Mouse (Mus musculus) CH12.LX (cell line): ENCODE results near the gene Mttp. TPM values are rescaled to one million over a fixed set of nuclear protein-coding genes. Genes with fewer than 3 reads are reported as not detected.

Experiments used
- DNase-seq: peaks from one replicate; pipeline ENCODE4 v3.0.0-alpha.2; 2013; ENCODE audit errors: extremely low read depth
- H3K27ac ChIP-seq: 2 replicates; pipeline ENCODE4 v1.5.1; 2012; ENCODE audit warnings: low read depth, mild to moderate bottlenecking, control low read depth, moderate library complexity; ENCODE audit not compliant: insufficient read depth
- H3K27me3 ChIP-seq: replicated peaks from 2 replicates; pipeline ENCODE3; 2012; ENCODE audit warnings: inconsistent platforms
- H3K36me3 ChIP-seq, 2 experiments: replicated peaks in 1 of 2; 2 replicates each; pipeline versions ENCODE3 to v1.6.1; 2012; ENCODE audit warnings: inconsistent platforms in 1 of 2, low read length in 1 of 2, mild to moderate bottlenecking in 1 of 2, mixed read lengths in 1 of 2, moderate library complexity in 1 of 2; ENCODE audit not compliant: control insufficient read depth in 1 of 2, insufficient read depth in 1 of 2
- H3K4me1 ChIP-seq, 2 experiments: 2 replicates each; pipeline ENCODE4 v1.6.1; 2012; ENCODE audit warnings: inconsistent platforms in 1 of 2, moderate library complexity in 1 of 2; ENCODE audit not compliant: insufficient read depth in 2 of 2, control insufficient read depth in 1 of 2
- H3K4me2 ChIP-seq: 2 replicates; pipeline ENCODE4 v1.6.1; 2012; ENCODE audit warnings: low read depth, mild to moderate bottlenecking, control low read depth; ENCODE audit not compliant: poor library complexity, insufficient read depth, severe bottlenecking
- H3K4me3 ChIP-seq, 3 experiments: fragments of 150-350 bp in 1 of 3; sonication (generic) in 1 of 3; replicated peaks in 1 of 3; 2 replicates each; pipeline versions ENCODE3 to v1.5.1; 2011 to 2012; ENCODE audit warnings: low read depth in 2 of 3, low read length in 2 of 3, mild to moderate bottlenecking in 2 of 3, moderate library complexity in 2 of 3, control low read depth in 1 of 3, improper control_type of control experiment in 1 of 3, inconsistent platforms in 1 of 3, mixed read lengths in 1 of 3; ENCODE audit not compliant: poor library complexity in 1 of 3
- H3K79me2 ChIP-seq: replicated peaks from 2 replicates; pipeline ENCODE4 v1.6.1; 2012; ENCODE audit warnings: mild to moderate bottlenecking, moderate library complexity; ENCODE audit not compliant: control insufficient read depth, poor library complexity, insufficient read depth, severe bottlenecking; ENCODE audit errors: extremely low read depth
- H3K9ac ChIP-seq: 2 replicates; pipeline ENCODE4 v1.6.1; 2012; ENCODE audit warnings: low read depth, mild to moderate bottlenecking, control low read depth, moderate library complexity; ENCODE audit not compliant: insufficient read depth
- H3K9me3 ChIP-seq: replicated peaks from 2 replicates; pipeline ENCODE3; 2012; ENCODE audit warnings: low read length, inconsistent platforms, mixed read lengths
- BHLHE40 ChIP-seq: IDR thresholded peaks from 2 replicates; pipeline ENCODE4 v1.6.1; 2011; ENCODE audit warnings: mild to moderate bottlenecking, low read depth, low read length, improper control_type of control experiment
- CHD1 ChIP-seq: IDR thresholded peaks from 2 replicates; pipeline ENCODE4 v1.6.1; 2012; ENCODE audit warnings: low read depth, low read length, improper control_type of control experiment, inconsistent platforms
- CTCF ChIP-seq, 2 experiments: IDR thresholded peaks in 1 of 2; conservative IDR thresholded peaks in 1 of 2; 2 replicates each; pipeline ENCODE4 v1.5.1; 2011 to 2012; ENCODE audit warnings: low read depth in 2 of 2, low read length in 2 of 2, improper control_type of control experiment in 1 of 2, inconsistent platforms in 1 of 2, mild to moderate bottlenecking in 1 of 2, moderate library complexity in 1 of 2
- ELF1 ChIP-seq: IDR thresholded peaks from 2 replicates; pipeline ENCODE4 v1.6.1; 2014; ENCODE audit warnings: low read depth, mild to moderate bottlenecking, inconsistent platforms, low read length, improper control_type of control experiment
- EP300 ChIP-seq: IDR thresholded peaks from 2 replicates; pipeline ENCODE4 v1.6.1; 2011; ENCODE audit warnings: low read length, improper control_type of control experiment
- ETS1 ChIP-seq: conservative IDR thresholded peaks from 2 replicates; pipeline ENCODE4 v1.6.1; 2012; ENCODE audit warnings: low read depth, mild to moderate bottlenecking, inconsistent platforms, low read length, improper control_type of control experiment, moderate library complexity
- GABPA ChIP-seq: IDR thresholded peaks from 2 replicates; pipeline ENCODE4 v1.6.1; 2012; ENCODE audit warnings: low read depth, low read length, improper control_type of control experiment, inconsistent platforms; ENCODE audit not compliant: insufficient replicate concordance
- IRF4 ChIP-seq: IDR thresholded peaks from 2 replicates; pipeline ENCODE4 v1.6.1; 2014; ENCODE audit warnings: low read depth, mild to moderate bottlenecking, inconsistent platforms, low read length, improper control_type of control experiment
- JUN ChIP-seq: IDR thresholded peaks from 2 replicates; pipeline ENCODE4 v1.6.1; 2011; ENCODE audit warnings: low read depth, mild to moderate bottlenecking, low read length, improper control_type of control experiment, moderate library complexity; ENCODE audit not compliant: insufficient read depth
- KAT2A ChIP-seq: IDR thresholded peaks from 2 replicates; pipeline ENCODE4 v1.6.1; 2012; ENCODE audit warnings: low read length, improper control_type of control experiment, inconsistent platforms; ENCODE audit not compliant: insufficient replicate concordance
- MAZ ChIP-seq: IDR thresholded peaks from 2 replicates; pipeline ENCODE4 v1.6.1; 2012; ENCODE audit warnings: low read depth, mild to moderate bottlenecking, inconsistent platforms, low read length, improper control_type of control experiment, moderate library complexity
- MEF2A ChIP-seq: IDR thresholded peaks from 2 replicates; pipeline ENCODE4 v1.6.1; 2014; ENCODE audit warnings: low read depth, mild to moderate bottlenecking, inconsistent platforms, low read length, improper control_type of control experiment, borderline replicate concordance
- NELFE ChIP-seq: IDR thresholded peaks from 2 replicates; pipeline ENCODE4 v1.6.1; 2011; ENCODE audit warnings: low read depth, low read length, improper control_type of control experiment
- NRF1 ChIP-seq: IDR thresholded peaks from 2 replicates; pipeline ENCODE4 v1.6.1; 2014; ENCODE audit warnings: low read depth, mild to moderate bottlenecking, inconsistent platforms, low read length, improper control_type of control experiment, moderate library complexity
- POLR2A ChIP-seq: IDR thresholded peaks from 2 replicates; pipeline ENCODE4 v1.6.1; 2011; ENCODE audit warnings: low read depth, mild to moderate bottlenecking, improper control_type of control experiment, low read length
- RAD21 ChIP-seq: IDR thresholded peaks from 2 replicates; pipeline ENCODE4 v1.6.1; 2011; ENCODE audit warnings: low read depth, mild to moderate bottlenecking, low read length, improper control_type of control experiment, moderate library complexity
- SIN3A ChIP-seq: IDR thresholded peaks from 2 replicates; pipeline ENCODE4 v1.6.1; 2012; ENCODE audit warnings: low read length, improper control_type of control experiment, inconsistent platforms
- SMC3 ChIP-seq: IDR thresholded peaks from 2 replicates; pipeline ENCODE4 v1.6.1; 2011; ENCODE audit warnings: low read depth, low read length, improper control_type of control experiment
- TBP ChIP-seq: conservative IDR thresholded peaks from 2 replicates; pipeline ENCODE4 v1.6.1; 2011; ENCODE audit warnings: low read depth, low read length, improper control_type of control experiment
- TCF12 ChIP-seq: IDR thresholded peaks from 2 replicates; pipeline ENCODE4 v1.6.1; 2014; ENCODE audit warnings: low read depth, mild to moderate bottlenecking, inconsistent platforms, low read length, improper control_type of control experiment
- USF2 ChIP-seq: conservative IDR thresholded peaks from 2 replicates; pipeline ENCODE4 v1.6.1; 2011; ENCODE audit warnings: low read depth, low read length, improper control_type of control experiment
- ZC3H11A ChIP-seq: IDR thresholded peaks from 2 replicates; pipeline ENCODE4 v1.6.1; 2012; ENCODE audit warnings: low read depth, mild to moderate bottlenecking, inconsistent platforms, low read length, improper control_type of control experiment
- ZKSCAN1 ChIP-seq: IDR thresholded peaks from 2 replicates; pipeline ENCODE4 v1.6.1; 2012; ENCODE audit warnings: low read depth, inconsistent platforms, low read length, improper control_type of control experiment, borderline replicate concordance
- dilution Hi-C: fragments of 300-500 bp; cut with MboI; formaldehyde crosslinking; loops from 2 replicates; pipeline ENCODE4 v1.14.3; 2020; ENCODE audit warnings: low sequenced_read_pairs; ENCODE audit not compliant: extremely low pct_unique_long_range_greater_than_20kb, extremely low pct_ligation_motif_present
- in situ Hi-C: fragments of 300-500 bp; cut with MboI; formaldehyde crosslinking; loops from 3 replicates; pipeline ENCODE4 v1.14.3; 2019; ENCODE audit warnings: low sequenced_read_pairs, low pct_ligation_motif_present, low pct_unique_long_range_greater_than_20kb, mixed read lengths
- polyA plus RNA-seq: library from polyadenylated mRNA; unstranded; fragments of >175 nt; gene quantifications from 2 replicates; pipeline ENCODE4 v1.2.1, GENCODE M21; 2012; ENCODE audit warnings: low read depth; ENCODE audit not compliant: insufficient read length
- total RNA-seq, 2 experiments: library from RNA; depleted of rRNA; stranded (reverse); fragments of 300-350 nt in 1 of 2; fragments of >200 nt in 1 of 2; gene quantifications; 2 replicates each; pipeline ENCODE4 v1.2.3; 2012 to 2014

Mttp gene
- total and polyA plus RNA-seq, 3 experiments, result 4.5 to 6.3 (median 5.9) TPM

- in situ Hi-C loops, result no loop called here
- Histone ChIP-seq H3K27ac (no peak overlapping the region), H3K4me1 (no peaks in the 10 kb centered on the region), H3K4me2 (no peak overlapping the region), H3K9ac (no peak overlapping the region)
- peak; percentile 46 for DNase-seq
- TF ChIP-seq CHD1 (no peak), IRF4 (no peak), CTCF (conservative IDR thresholded peaks at IDR 0.05 in 1 of 2, IDR thresholded peaks at IDR 0.05 in 1 of 2; ENCODE audit: low read depth in 2 of 2, low read length in 2 of 2) (peak; percentile 60 to 71; a peak in 3 of 4 replicates), ELF1 (peak; percentile 55), BHLHE40 (peak; percentile 52; the same call in 1 of the 2 replicates), ETS1 (no peak), TCF12 (no peak), JUN (no peak), POLR2A (no peak), KAT2A (no peak), SIN3A (no peak), RAD21 (peak; percentile 58), SMC3 (peak; percentile 60), NELFE (no peak), TBP (no peak), ZC3H11A (no peak), NRF1 (no peak), USF2 (no peak), EP300 (no peak), ZKSCAN1 (no peak), GABPA (no peak), MAZ (no peak), MEF2A (no peak)
- TF ChIP-seq, all 38 proteins: peak for 5
- Histone ChIP-seq H3K27me3 (no peaks in the 10 kb centered on the region), H3K4me3 (no peak overlapping the region), H3K79me2 (no peaks in the 10 kb centered on the region), H3K36me3 (no peaks in the 10 kb centered on the region), H3K9me3 (peaks cover 4% of the 10 kb centered on the region)
- dilution Hi-C loops, result no loop called here
These were observed 28.5 kb upstream of the Mttp start for GRCm38 (mm10) chr3:138173291-138173690.
